Mouse (Mus musculus): ENCODE measurements around the gene Nim1k. TPM values are rescaled to one million over a fixed set of nuclear protein-coding genes. Genes with fewer than 3 reads are reported as not detected.

Gene Nim1k
- 5.3 and 5.9 TPM in 2 replicates for polyA plus RNA-seq (2014; fragmentation: Nextera tagmentation; extraction: Ambion mirVana)

- H3K4me2 ChIP-seq (ENCODE audit: low read depth, low read length): peak within 1 kb of the TSS; percentile 94
- H3K36me3 ChIP-seq (ENCODE audit: control insufficient read depth, insufficient read depth, low read length): peaks cover under 1% of the 10 kb centered on the region; the same call in 1 of the 2 replicates
- H3K9me3 ChIP-seq (ENCODE audit: control insufficient read depth, low read length): no peaks in the 10 kb centered on the region
- H3K27ac ChIP-seq (ENCODE audit: low read depth, low read length): peak within 1 kb of the TSS; percentile 77
- peaks cover 13% of the 10 kb centered on the region for H3K4me1 ChIP-seq (ENCODE audit: control insufficient read depth, insufficient read depth, low read length)
- H3K4me3 ChIP-seq (ENCODE audit: low read depth, low read length): peak within 1 kb of the TSS; percentile 62
- no peaks in the 10 kb centered on the region for H3K27me3 ChIP-seq (ENCODE audit: control insufficient read depth, insufficient read depth, low read length)
- WGBS: 2% methylated on average over 42 of the region's 43 CpGs
- ATAC-seq (ENCODE audit: low read depth): peak; percentile 94
- peak within 1 kb of the TSS; percentile 78 for H3K9ac ChIP-seq (replicated peaks; ENCODE audit: low read depth, low read length)
Observed at GRCm38 (mm10) chr13:119755681-119756471, at the start of gene Nim1k. Gene Nim1k, minus strand, starts transcription at chr13:119755882.

DNA sequence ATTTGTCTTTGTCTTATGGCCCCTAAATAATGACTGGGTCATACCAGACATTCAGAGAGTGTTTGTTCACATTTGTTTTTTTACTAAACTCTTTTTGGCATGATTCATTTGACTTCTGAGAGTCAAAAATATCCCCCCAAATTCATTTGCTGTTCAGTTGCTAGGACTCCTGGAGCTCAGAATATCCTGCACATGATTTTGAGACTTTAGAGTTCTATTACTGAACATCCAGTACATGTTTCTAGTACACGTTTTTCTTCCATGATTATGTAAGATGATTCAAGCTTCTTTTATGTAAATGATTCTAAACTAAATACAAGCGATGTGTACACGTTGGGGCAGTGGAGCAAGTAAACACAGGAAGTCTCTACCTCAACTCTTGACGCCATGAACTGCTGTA, 42.0 kb upstream of the Nim1k start:
- Histone ChIP-seq H3K4me2 (ENCODE audit: low read depth, low read length) (no peak overlapping the region), H3K4me1 (ENCODE audit: control insufficient read depth, insufficient read depth, low read length) (no peaks in the 10 kb centered on the region), H3K4me3 (ENCODE audit: low read depth, low read length) (no peak overlapping the region), H3K36me3 (ENCODE audit: control insufficient read depth, insufficient read depth, low read length) (no peaks in the 10 kb centered on the region), H3K9ac (replicated peaks; ENCODE audit: low read depth, low read length) (no peak overlapping the region), H3K9me3 (ENCODE audit: control insufficient read depth, low read length) (no peaks in the 10 kb centered on the region), H3K27me3 (ENCODE audit: control insufficient read depth, insufficient read depth, low read length) (no peaks in the 10 kb centered on the region), H3K27ac (ENCODE audit: low read depth, low read length) (no peak overlapping the region)
- ATAC-seq (ENCODE audit: low read depth): no peak
- 73% methylated on average over 4 of the region's 4 CpGs for WGBS

GRCm38 (mm10) chr13:119792791-119793404, 37.2 kb upstream of the Nim1k start:
- Histone ChIP-seq H3K36me3 (ENCODE audit: control insufficient read depth, insufficient read depth, low read length) (no peaks in the 10 kb centered on the region), H3K27me3 (ENCODE audit: control insufficient read depth, insufficient read depth, low read length) (no peaks in the 10 kb centered on the region), H3K4me3 (ENCODE audit: low read depth, low read length) (no peak overlapping the region), H3K4me1 (ENCODE audit: control insufficient read depth, insufficient read depth, low read length) (peaks cover 12% of the 10 kb centered on the region), H3K4me2 (ENCODE audit: low read depth, low read length) (no peak overlapping the region), H3K9me3 (ENCODE audit: control insufficient read depth, low read length) (no peaks in the 10 kb centered on the region), H3K9ac (replicated peaks; ENCODE audit: low read depth, low read length) (no peak overlapping the region), H3K27ac (ENCODE audit: low read depth, low read length) (no peak overlapping the region)
- 84% methylated on average over 5 of the region's 5 CpGs for WGBS
- ATAC-seq (ENCODE audit: low read depth): no peak

GRCm38 (mm10) chr13:119791580-119792135, 36.0 kb upstream of the Nim1k start:
- Histone ChIP-seq H3K4me1 (ENCODE audit: control insufficient read depth, insufficient read depth, low read length) (peaks cover 12% of the 10 kb centered on the region), H3K9ac (replicated peaks; ENCODE audit: low read depth, low read length) (peak overlapping the region; percentile 93), H3K36me3 (ENCODE audit: control insufficient read depth, insufficient read depth, low read length) (peaks cover 10% of the 10 kb centered on the region), H3K4me2 (ENCODE audit: low read depth, low read length) (peak overlapping the region; percentile 78), H3K27me3 (ENCODE audit: control insufficient read depth, insufficient read depth, low read length) (no peaks in the 10 kb centered on the region), H3K4me3 (ENCODE audit: low read depth, low read length) (peak overlapping the region; percentile 76), H3K27ac (ENCODE audit: low read depth, low read length) (peak overlapping the region; percentile 97), H3K9me3 (ENCODE audit: control insufficient read depth, low read length) (no peaks in the 10 kb centered on the region)
- ATAC-seq (ENCODE audit: low read depth): no peak
- WGBS: 3% methylated on average over 18 of the region's 18 CpGs

DNA sequence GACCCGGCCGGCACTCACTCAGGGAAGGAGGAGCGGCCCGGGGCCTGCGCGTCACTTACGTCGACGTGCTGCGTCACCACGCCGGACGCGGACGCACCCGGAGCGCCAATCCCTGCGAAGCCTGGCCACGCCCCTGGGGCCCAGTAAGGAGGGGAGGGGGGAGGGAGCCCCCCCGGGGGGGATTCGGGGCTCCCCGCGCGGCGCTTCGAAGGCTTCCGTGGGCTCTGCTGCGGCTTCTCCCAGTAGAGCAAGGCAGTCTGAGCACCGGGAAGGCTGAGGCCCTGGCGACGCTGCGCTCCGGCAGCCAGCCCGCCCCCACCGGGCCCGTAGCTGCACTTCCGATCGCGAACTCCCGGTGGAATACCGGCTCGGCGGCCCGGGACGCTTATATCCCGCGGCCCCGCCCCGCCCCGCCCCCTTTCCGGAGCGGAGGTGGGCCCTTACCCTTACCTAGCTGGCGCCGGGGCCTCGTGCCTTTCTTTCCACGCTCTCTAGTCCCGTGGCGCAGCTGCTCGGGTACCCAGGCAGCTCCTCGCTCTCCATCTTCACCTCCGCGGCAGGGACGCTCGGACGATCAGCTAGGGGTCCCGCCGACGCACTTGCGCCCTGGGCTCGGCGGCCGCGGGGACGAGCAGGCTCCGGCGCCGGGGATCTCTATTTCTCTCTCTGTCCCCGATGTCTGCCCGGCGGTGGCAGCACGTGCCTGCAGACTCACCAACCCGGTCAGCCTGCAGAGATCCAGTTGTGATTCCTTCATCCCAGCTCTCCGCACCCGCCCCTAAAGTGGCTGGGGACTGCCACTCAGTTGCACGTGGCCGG, 35.3 kb upstream of the Nim1k start, which contains the start of gene Zfp131:
Gene Zfp131 (minus strand): TSS at position 129 of the 819 bp plus-strand sequence.
- 1% methylated on average over 54 of the region's 86 CpGs for WGBS
- Histone ChIP-seq H3K4me1 (ENCODE audit: control insufficient read depth, insufficient read depth, low read length) (peaks cover 12% of the 10 kb centered on the region), H3K27me3 (ENCODE audit: control insufficient read depth, insufficient read depth, low read length) (no peaks in the 10 kb centered on the region), H3K4me3 (ENCODE audit: low read depth, low read length) (peak within 1 kb of the TSS; percentile 76), H3K4me2 (ENCODE audit: low read depth, low read length) (peak within 1 kb of the TSS; percentile 78), H3K9me3 (ENCODE audit: control insufficient read depth, low read length) (no peaks in the 10 kb centered on the region), H3K36me3 (ENCODE audit: control insufficient read depth, insufficient read depth, low read length) (peaks cover 15% of the 10 kb centered on the region), H3K27ac (ENCODE audit: low read depth, low read length) (peak within 1 kb of the TSS; percentile 97), H3K9ac (replicated peaks; ENCODE audit: low read depth, low read length) (peak within 1 kb of the TSS; percentile 93)
- peak; percentile 97 for ATAC-seq (ENCODE audit: low read depth)

DNA sequence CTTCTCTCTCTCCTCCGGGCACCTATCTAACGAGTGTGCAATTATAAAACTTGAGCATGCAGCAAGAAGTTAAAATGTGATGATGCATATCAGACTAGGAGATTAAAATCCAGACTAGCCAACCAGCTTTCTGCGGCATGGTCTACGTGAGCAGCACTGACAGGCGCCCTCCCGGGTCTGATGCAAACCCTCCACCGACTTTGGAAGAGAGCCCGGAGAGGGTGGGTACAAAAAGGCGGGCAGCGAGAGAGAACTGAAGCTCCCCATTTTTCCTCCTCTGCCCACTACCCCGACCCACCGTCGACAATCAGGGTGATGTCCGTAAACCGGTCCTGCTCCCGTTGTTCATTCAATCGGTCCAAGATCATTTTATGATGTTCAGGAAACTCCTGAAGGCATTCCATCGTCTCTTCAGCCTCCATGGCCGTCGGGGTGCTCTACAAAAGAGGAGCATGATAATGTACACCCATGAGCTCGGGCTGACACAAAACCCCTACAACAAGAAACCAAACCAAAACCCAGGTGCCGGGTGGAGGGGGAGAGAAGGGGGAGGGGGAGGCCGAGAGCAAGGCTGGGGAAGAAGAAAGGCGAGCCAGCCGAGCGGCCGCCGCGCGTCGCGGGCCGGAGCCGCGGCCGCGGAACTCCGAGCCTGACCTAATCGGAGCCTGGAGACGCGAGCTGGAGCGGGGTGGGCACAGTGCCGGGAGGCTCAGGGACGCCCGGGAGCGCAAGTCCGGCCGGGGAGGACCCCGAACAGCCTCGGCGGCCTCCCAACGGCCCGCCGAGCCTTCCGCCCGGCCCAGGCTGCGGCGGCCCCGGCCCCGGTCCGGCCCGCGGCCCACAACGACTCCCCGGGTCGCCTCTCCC, 34.4 kb upstream of the Nim1k start:
- Histone ChIP-seq H3K27me3 (ENCODE audit: control insufficient read depth, insufficient read depth, low read length) (no peaks in the 10 kb centered on the region), H3K36me3 (ENCODE audit: control insufficient read depth, insufficient read depth, low read length) (peaks cover 20% of the 10 kb centered on the region), H3K27ac (ENCODE audit: low read depth, low read length) (peak overlapping the region; percentile 97), H3K9ac (replicated peaks; ENCODE audit: low read depth, low read length) (peak overlapping the region; percentile 93), H3K4me1 (ENCODE audit: control insufficient read depth, insufficient read depth, low read length) (peaks cover 12% of the 10 kb centered on the region), H3K4me3 (ENCODE audit: low read depth, low read length) (peak overlapping the region; percentile 76), H3K9me3 (ENCODE audit: control insufficient read depth, low read length) (no peaks in the 10 kb centered on the region), H3K4me2 (ENCODE audit: low read depth, low read length) (peak overlapping the region; percentile 65)
- 1% methylated on average over 42 of the region's 66 CpGs for WGBS
- ATAC-seq (ENCODE audit: low read depth): peak; percentile 73

- no peak overlapping the region for H3K4me3 ChIP-seq (ENCODE audit: low read depth, low read length)
- WGBS: 87% methylated on average over 4 of the region's 4 CpGs
- no peak overlapping the region for H3K9ac ChIP-seq (replicated peaks; ENCODE audit: low read depth, low read length)
- no peaks in the 10 kb centered on the region for H3K27me3 ChIP-seq (ENCODE audit: control insufficient read depth, insufficient read depth, low read length)
- H3K4me2 ChIP-seq (ENCODE audit: low read depth, low read length): no peak overlapping the region
- no peaks in the 10 kb centered on the region; the same call in 1 of the 2 replicates for H3K4me1 ChIP-seq (ENCODE audit: control insufficient read depth, insufficient read depth, low read length)
- no peaks in the 10 kb centered on the region for H3K9me3 ChIP-seq (ENCODE audit: control insufficient read depth, low read length)
- H3K36me3 ChIP-seq (ENCODE audit: control insufficient read depth, insufficient read depth, low read length): peaks cover 48% of the 10 kb centered on the region
- no peak for ATAC-seq (ENCODE audit: low read depth)
- no peak overlapping the region for H3K27ac ChIP-seq (ENCODE audit: low read depth, low read length)
Observed at GRCm38 (mm10) chr13:119783581-119783980, 27.9 kb upstream of the Nim1k start.

- H3K36me3 ChIP-seq (ENCODE audit: control insufficient read depth, insufficient read depth, low read length): peaks cover 54% of the 10 kb centered on the region
- 91% methylated on average over 6 of the region's 6 CpGs for WGBS
- H3K27me3 ChIP-seq (ENCODE audit: control insufficient read depth, insufficient read depth, low read length): no peaks in the 10 kb centered on the region
- H3K4me3 ChIP-seq (ENCODE audit: low read depth, low read length): no peak overlapping the region
- H3K4me2 ChIP-seq (ENCODE audit: low read depth, low read length): no peak overlapping the region
- H3K9ac ChIP-seq (replicated peaks; ENCODE audit: low read depth, low read length): no peak overlapping the region
- H3K9me3 ChIP-seq (ENCODE audit: control insufficient read depth, low read length): no peaks in the 10 kb centered on the region
- no peak overlapping the region for H3K27ac ChIP-seq (ENCODE audit: low read depth, low read length)
- ATAC-seq (ENCODE audit: low read depth): no peak
- H3K4me1 ChIP-seq (ENCODE audit: control insufficient read depth, insufficient read depth, low read length): no peaks in the 10 kb centered on the region
Observed at GRCm38 (mm10) chr13:119768541-119768940, 12.9 kb upstream of the Nim1k start.
